Mouse (Mus musculus): ENCODE data around the gene Zbtb8a.

Zbtb8a gene

DNA sequence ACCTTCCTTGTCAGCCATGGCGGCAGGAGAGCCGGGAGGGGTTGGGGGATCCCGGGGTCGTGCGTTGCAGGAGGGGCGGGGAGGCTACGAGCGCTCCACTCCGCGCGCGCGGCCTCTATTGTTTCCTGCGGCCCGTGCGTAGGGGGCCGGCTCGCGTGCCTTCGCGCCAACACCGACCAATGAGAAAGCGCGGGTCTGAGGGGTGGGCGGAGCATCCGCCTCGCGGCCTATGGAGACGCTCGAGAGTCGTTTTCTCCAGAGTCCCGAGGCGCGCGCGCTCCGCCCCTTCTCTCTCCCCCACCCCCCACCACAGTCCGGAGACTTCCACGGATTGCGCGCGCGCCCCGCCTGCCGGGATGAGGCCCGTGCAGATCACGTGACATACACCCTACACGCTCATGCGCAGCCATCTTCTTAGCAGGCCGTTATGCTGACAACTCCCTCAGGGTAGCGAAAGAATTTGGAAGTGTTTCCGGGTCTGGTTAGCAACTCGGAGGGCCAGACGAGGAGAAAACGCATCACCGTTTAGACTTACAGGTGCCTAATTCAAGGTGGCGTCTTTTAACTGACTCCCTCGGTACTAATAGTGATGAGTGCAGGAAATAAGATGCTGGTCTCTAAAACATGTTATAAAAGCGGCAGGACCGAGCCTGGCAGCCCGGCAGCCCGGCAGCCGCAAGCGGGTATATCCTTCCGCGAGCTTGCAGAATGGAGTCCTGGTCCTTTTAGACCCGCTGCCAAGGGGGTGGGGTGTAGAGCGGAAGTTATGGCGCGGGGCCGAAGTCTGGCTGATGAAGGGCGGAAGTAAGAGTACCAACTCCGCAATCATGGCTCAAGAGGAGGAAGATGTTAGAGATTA is 42.5 kb downstream of the Zbtb8a start, which contains the start of the genes Rbbp4 and Zbtb8os:
Rbbp4 (minus strand) TSS at position 155 of the 859 bp plus-strand sequence.
Zbtb8os (plus strand) TSS at position 480 of the 859 bp plus-strand sequence.
- DNase-seq (ENCODE audit: low read depth, low spot score) = peak; percentile 96

DNA sequence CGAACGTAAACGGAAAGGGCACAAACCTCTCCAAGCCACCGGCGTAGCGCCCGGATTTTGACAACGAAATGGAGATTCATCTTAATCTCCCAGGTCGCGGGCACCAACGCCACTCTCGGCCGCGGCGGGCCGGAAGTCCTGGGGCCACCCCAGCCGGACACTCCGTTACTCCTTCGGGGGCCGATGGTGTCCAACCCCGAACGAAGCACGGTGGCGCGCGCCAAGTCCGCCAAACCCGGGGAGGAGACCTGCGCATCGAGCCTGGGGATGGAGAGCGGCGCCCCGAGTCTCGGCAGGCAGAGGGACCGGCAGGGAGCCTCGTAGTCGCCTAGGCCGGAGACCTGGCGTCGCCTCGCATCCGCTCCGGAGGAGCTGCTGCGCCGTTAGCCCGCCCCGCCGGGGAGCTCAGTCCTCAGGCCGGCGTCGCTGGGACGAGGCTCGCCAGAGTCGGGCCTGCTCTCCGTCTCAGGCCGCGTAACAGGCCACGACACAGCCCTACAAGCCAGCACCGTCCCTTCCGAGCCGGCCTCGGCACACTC is 43.2 kb downstream of the Zbtb8a start:
- peak; percentile 36 for DNase-seq (ENCODE audit: low read depth, low spot score)

DNA sequence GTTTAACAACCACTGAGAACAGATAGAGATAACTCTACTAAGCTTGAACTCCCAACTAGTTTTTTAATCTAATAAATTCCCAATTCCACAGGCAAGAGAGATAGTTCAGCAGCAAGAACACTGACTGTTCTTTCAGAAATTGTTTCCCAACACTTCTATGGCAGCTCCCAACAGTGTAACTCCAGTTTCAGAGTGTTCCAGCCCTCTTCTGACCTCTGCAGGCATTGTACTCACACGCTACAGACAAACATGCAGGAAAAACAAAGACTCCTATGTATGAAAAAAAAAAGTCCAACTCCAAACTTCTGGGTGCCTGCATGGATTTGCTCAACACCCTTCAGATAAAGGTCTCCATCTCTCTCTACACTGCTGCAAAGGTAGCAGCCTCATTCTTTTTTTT is 45.1 kb downstream of the Zbtb8a start:
- no peak for DNase-seq (ENCODE audit: low read depth, low spot score)

DNA sequence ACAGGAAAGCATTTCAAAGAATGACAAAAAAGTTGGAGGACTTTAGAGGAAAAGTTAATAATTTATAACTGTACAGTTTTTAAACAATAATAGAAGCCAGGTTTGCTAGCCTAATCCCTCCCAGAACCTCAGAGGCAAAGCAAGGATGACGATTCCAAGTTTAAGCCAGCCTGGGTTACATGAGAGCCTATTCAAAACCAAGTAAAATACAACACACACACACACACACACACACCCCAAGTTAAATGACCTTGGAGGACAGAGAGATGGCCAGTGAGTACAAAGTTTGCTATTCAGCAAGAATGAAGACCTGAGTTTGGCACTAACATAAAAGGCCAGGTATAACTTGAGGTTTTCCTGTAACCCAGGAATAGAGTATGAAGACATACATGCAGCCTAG is 51.7 kb downstream of the Zbtb8a start:
- DNase-seq (ENCODE audit: low read depth, low spot score) = no peak

DNA sequence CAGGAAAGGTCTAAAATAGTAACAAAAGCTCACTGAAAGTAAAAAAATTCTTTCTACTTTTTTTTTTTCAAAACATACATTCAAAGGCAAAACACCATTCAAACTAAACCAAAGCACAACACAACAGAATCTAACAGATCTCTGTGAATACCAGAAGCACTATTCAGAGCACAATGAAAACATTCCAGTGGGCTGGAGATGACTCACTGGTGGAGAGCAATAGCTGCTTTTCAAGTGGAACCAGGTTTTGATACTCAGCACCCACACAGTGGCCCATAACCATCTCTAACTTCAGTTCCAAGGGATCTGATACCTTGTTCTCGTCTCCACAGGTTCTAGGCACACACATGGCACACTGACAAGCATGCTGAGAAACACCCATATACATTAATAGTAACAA is 53.2 kb downstream of the Zbtb8a start:
- no peak for DNase-seq (ENCODE audit: low read depth, low spot score)

DNA sequence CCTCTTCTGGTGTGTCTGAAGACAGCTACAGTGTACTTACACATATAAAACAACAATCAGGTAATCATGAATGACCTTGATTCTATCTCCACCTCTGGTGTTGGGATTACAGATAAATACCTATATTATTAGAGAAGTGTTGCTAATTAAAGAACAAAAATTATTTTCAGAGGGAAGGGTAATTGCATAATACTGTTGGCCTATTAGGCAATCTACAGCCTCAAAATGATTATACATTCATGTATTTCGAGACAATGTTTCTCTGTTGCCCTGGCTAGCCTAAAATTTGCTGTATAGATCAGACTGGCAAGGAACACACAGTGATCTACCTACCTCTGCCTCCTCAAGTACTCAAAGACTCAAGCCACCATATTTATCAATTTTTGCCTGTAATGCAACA is 54.4 kb downstream of the Zbtb8a start:
- DNase-seq (ENCODE audit: low read depth, low spot score) = no peak

DNA sequence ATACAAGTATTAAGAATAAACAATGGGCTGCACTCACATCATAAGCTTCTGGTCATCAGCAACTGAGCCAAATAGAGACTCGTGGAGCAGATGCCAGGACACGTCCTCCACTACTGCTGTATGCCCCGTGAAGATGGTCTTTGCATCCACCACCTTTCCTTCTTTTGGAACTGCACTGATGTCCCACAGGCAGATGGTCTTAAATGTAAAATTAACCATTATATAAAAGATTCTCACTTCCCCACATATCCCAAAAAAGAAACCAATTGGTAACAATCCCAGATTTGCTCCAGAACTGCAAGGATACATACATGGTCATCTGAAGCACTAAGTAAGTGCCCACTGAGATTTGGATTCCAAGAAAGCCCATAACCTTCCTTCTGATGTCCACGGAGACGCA is 55.9 kb downstream of the Zbtb8a start:
- DNase-seq (ENCODE audit: low read depth, low spot score) = no peak

DNA sequence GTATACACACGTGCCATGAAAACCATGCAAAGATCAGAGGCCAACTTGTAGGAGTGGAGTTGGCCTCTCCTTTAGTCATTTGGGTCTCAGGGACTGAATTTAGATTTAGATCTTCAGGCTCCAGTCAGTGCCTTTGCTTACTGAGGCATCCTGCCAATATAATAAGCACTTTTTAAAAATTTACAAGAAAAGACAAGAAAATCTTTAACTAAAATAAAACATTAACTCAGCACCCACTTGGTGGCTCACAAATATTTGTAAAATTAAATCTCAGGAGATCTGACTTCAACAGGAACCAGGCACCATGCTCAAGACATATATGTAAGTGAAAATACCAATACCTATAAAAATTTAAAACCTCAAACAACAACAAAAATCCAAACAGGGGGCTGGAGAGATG is 57.0 kb downstream of the Zbtb8a start:
- DNase-seq (ENCODE audit: low read depth, low spot score) = no peak

DNA sequence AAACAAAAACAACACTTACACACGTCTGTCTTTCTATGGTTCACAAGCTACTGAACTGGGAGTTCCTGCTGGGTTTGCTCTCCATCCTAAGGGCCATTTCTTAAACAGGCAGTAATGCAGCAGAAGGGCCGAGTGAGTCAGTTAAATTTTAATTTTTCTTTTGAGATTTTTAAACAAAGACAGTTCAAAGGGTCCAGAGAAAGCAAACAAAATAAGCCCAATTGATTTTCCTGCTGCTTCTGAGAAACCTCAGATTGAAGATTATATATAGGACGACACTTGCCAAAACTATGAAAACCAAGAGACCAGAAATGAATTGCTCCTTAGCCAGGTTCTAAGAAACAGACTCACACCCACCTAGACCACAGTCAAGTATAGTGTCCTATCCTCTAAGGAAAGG is 64.0 kb downstream of the Zbtb8a start:
- no peak for DNase-seq (ENCODE audit: low read depth, low spot score)

DNA sequence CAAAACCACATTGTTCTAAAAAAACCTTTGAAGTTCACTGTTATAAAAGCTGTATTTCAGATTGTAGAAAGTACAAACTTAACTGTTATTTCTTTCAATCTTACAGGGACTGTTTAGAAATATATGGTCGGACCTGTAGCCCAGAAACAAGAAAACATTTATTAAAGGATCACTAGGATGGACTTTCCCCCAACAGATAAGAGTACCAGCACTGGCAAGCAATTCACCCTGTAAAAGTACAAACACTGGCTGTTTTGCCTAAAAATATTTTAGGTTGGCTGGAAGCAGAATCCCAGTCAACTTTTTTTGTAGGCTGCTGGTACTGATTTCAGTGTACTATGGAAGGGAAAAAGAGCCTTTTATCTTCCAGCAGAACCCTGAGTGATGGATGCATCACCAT is 70.0 kb downstream of the Zbtb8a start:
- DNase-seq (ENCODE audit: low read depth, low spot score) = no peak

DNA sequence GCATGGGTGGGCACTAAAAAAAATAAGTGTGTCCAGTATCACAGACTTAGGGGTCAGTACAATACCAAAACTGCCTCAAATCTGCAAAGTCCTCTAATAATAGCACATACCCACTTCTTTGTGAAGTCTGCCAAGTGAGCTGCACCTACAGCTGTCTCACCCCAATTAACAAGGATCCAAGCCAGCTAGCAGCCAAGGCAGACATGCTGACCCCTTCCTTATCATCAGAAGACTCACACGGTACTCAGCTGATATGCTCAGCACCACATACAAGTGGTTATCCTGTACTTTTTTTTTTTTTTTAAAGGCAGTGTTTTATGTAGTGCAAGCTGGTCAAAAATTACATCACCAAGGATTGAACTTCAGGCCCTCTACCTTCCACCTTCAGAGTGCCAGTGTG is 73.6 kb downstream of the Zbtb8a start:
- DNase-seq (ENCODE audit: low read depth, low spot score) = no peak

DNA sequence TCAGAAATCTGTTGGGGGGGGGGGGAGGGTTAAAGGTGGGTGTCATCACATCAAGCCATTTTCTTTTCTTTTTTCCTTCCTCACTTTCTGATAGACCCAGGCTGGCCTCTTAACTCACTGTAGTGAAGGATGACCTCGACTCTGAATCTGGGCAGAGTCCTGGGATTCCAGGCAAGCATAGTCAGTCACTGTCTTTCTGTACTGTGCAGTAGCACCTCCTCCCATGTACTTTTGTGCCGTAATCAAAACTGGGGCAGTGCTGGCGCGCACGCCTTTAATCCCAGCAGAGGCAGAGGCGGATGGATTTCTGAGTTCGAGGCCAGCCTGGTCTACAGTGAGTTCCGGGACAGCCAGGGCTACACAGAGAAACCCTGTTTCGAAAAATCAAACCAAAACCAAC is 74.1 kb downstream of the Zbtb8a start:
- no peak for DNase-seq (ENCODE audit: low read depth, low spot score)

Data from c-Kit-negative CD71-positive TER-119-positive erythroid progenitor cells, embryonic 14.5 days (primary cell).